10 mouse cellular contexts compared by ENCODE assay signal in genomic region chr8:95805482-95805881, GRCm38 (mm10). TPM values are rescaled to one million over a fixed set of nuclear protein-coding genes. Genes with fewer than 3 reads are reported as not detected.
DNase-seq lines count a peak whose midpoint lies in the region; ATAC-seq lines count a peak whose summit lies in the region.
"Had no signal": no experiment of that assay in that cellular context is flagged by ENCODE, and none has a peak within 500 bp of the region (broad histone marks: within the 10 kb centered on the region; RNA-seq: fewer than 3 reads in every experiment).

No protein-coding gene starts in this region.

- WGBS in heart, embryonic 12.5 days, result 61% methylated on average over 2 of the region's 2 CpGs
- WGBS in hindbrain, embryonic 16.5 days, result 60% methylated on average over 2 of the region's 2 CpGs
- 58% methylated on average over 2 of the region's 2 CpGs for WGBS in midbrain, embryonic 14.5 days

- H3K36me3 ChIP-seq in heart, embryonic 12.5 days, result peaks cover 15% of the 10 kb centered on the region; the same call in 1 of the 2 replicates
- H3K36me3 ChIP-seq in hindbrain, embryonic 16.5 days (ENCODE audit: control insufficient read depth, insufficient read depth, low read length), result no peaks in the 10 kb centered on the region
- H3K36me3 ChIP-seq in midbrain, embryonic 14.5 days (ENCODE audit: control insufficient read depth, insufficient read depth, low read length), result no peaks in the 10 kb centered on the region

- H3K4me1 ChIP-seq in heart, embryonic 12.5 days (replicated peaks), result peaks cover 48% of the 10 kb centered on the region
- H3K4me1 ChIP-seq in hindbrain, embryonic 16.5 days (ENCODE audit: control insufficient read depth, insufficient read depth, low read depth, low read length), result peaks cover 9% of the 10 kb centered on the region
- peaks cover 19% of the 10 kb centered on the region for H3K4me1 ChIP-seq in midbrain, embryonic 14.5 days (ENCODE audit: control insufficient read depth, insufficient read depth, low read length)

- ATAC-seq in heart, embryonic 12.5 days (ENCODE audit: insufficient number of reproducible peaks, low FRiP score), result no peak
- no peak for ATAC-seq in hindbrain, embryonic 16.5 days
- no peak for ATAC-seq in midbrain, embryonic 14.5 days (ENCODE audit: low FRiP score, low TSS enrichment)

- H3K4me3 ChIP-seq in heart, embryonic 12.5 days, result peak overlapping the region; percentile 78
- peak overlapping the region; percentile 90 for H3K4me3 ChIP-seq in hindbrain, embryonic 16.5 days (ENCODE audit: low read length)
- H3K4me3 ChIP-seq in midbrain, embryonic 14.5 days (replicated peaks; ENCODE audit: low read depth, low read length), result peak overlapping the region; percentile 97

- no peak overlapping the region for H3K27ac ChIP-seq in heart, embryonic 12.5 days (ENCODE audit: poor library complexity, severe bottlenecking)
- H3K27ac ChIP-seq in hindbrain, embryonic 16.5 days (ENCODE audit: low read depth, low read length), result no peak overlapping the region
- no peak overlapping the region for H3K27ac ChIP-seq in midbrain, embryonic 14.5 days (replicated peaks; ENCODE audit: low read depth, low read length)
- H3K27ac ChIP-seq: left cerebral cortex, adult 2 months had no signal

- no peak for DNase-seq in heart, postnatal 25 days (ENCODE audit: low spot score)
- DNase-seq in adipocyte (ENCODE audit: low spot score), result peak; percentile 18
- DNase-seq in midbrain, embryonic 14.5 days, result no peak
- no peak for DNase-seq in urinary bladder, postnatal 25 days (ENCODE audit: low spot score)
- no peak for DNase-seq in right cerebral cortex, postnatal 14 days
- DNase-seq in kidney, postnatal 14 days, result no peak
- DNase-seq: cerebellum, adult 11 months had no signal

- no peaks in the 10 kb centered on the region for H3K9me3 ChIP-seq in heart, embryonic 12.5 days (replicated peaks)
- no peaks in the 10 kb centered on the region for H3K9me3 ChIP-seq in hindbrain, embryonic 16.5 days (ENCODE audit: control insufficient read depth, low read length)
- no peaks in the 10 kb centered on the region for H3K9me3 ChIP-seq in midbrain, embryonic 14.5 days (ENCODE audit: control insufficient read depth, low read length)

- peak overlapping the region; percentile 97 for H3K4me2 ChIP-seq in heart, embryonic 12.5 days
- H3K4me2 ChIP-seq in hindbrain, embryonic 16.5 days (ENCODE audit: low read length), result peak overlapping the region; percentile 95
- peak overlapping the region; percentile 93 for H3K4me2 ChIP-seq in midbrain, embryonic 14.5 days (ENCODE audit: low read length)

- H3K27me3 ChIP-seq in heart, embryonic 12.5 days (replicated peaks), result no peaks in the 10 kb centered on the region
- no peaks in the 10 kb centered on the region for H3K27me3 ChIP-seq in hindbrain, embryonic 16.5 days (replicated peaks; ENCODE audit: control insufficient read depth, insufficient read depth, low read length)
- H3K27me3 ChIP-seq in midbrain, embryonic 14.5 days (ENCODE audit: control insufficient read depth, insufficient read depth, low read length), result no peaks in the 10 kb centered on the region

- intact Hi-C loops in heart, postnatal 25 days (cut with DNase I), result loop anchor here (5.0 kb wide), 1 partner anchor 82 kb away; the partner anchor contains the start of gene Got2

- peak overlapping the region; percentile 95 for H3K9ac ChIP-seq in heart, embryonic 12.5 days
- no peak overlapping the region for H3K9ac ChIP-seq in hindbrain, embryonic 16.5 days (ENCODE audit: low read depth, low read length)
- peak overlapping the region; percentile 90; the same call in 1 of the 2 replicates for H3K9ac ChIP-seq in midbrain, embryonic 14.5 days (replicated peaks; ENCODE audit: low read length)

RNA-seq across cellular contexts. Expression of gene Cnot1, which starts 1.8 kb away (rescaled TPM):
- polyA plus RNA-seq in heart, embryonic 12.5 days (2016; fragmentation: Nextera tagmentation; extraction: Ambion mirVana), result 80.7 and 89.2 TPM in 2 replicates
- 100 to 1,000 TPM; 109 to 130 TPM for total RNA-seq in heart, postnatal 25 days (2021)
- 31.3 and 42.3 TPM in 2 replicates for polyA plus RNA-seq in hindbrain, embryonic 16.5 days (2015; fragmentation: Nextera tagmentation; extraction: Ambion mirVana)
- polyA plus RNA-seq in midbrain, embryonic 14.5 days (2014; fragmentation: Nextera tagmentation; extraction: Ambion mirVana), result 50.8 and 76.9 TPM in 2 replicates

RNA-seq across cellular contexts. Expression of gene Sap18b, which starts 19.7 kb away (rescaled TPM):
- polyA plus RNA-seq in heart, embryonic 12.5 days (2016; fragmentation: Nextera tagmentation; extraction: Ambion mirVana), result 327 and 342 TPM in 2 replicates
- 10 to 100 TPM; 84.4 to 96.1 TPM for total RNA-seq in heart, postnatal 25 days (2021)
- polyA plus RNA-seq in hindbrain, embryonic 16.5 days (2015; fragmentation: Nextera tagmentation; extraction: Ambion mirVana), result 228 and 256 TPM in 2 replicates
- polyA plus RNA-seq in midbrain, embryonic 14.5 days (2014; fragmentation: Nextera tagmentation; extraction: Ambion mirVana), result 225 and 233 TPM in 2 replicates

RNA-seq across cellular contexts. Expression of gene Slc38a7, which starts 47.9 kb away (rescaled TPM):
- polyA plus RNA-seq in heart, embryonic 12.5 days (2016; fragmentation: Nextera tagmentation; extraction: Ambion mirVana), result 12.4 and 13.2 TPM in 2 replicates
- total RNA-seq in heart, postnatal 25 days (2021), result 10 to 100 TPM; 11.5 to 13.0 TPM
- polyA plus RNA-seq in hindbrain, embryonic 16.5 days (2015; fragmentation: Nextera tagmentation; extraction: Ambion mirVana), result 26.2 and 28.9 TPM in 2 replicates
- 27.0 and 27.5 TPM in 2 replicates for polyA plus RNA-seq in midbrain, embryonic 14.5 days (2014; fragmentation: Nextera tagmentation; extraction: Ambion mirVana)
